Mouse (Mus musculus): ENCODE measurements around the gene Ttll5.

DNA sequence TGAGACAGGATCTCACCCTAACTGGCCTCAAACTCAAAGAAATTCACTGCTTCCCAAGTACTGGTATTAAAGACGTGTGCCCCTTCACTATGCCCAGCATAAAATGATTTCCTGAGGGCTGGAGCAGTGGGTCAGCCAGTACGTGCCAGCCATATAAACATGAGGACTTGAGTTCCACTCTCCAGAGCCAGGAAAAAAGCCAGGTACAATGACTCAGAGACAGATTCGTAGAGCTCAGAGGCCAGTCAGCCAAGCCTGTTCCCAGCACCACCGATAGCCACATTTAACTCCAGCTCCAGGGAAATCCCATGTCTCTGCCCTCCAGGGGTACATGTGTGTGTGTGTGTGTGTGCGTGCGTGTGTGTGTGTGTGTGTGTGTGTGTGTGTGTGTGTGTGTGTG, 215.3 kb downstream of the Ttll5 start:
- TF ChIP-seq CTCF (IDR thresholded peaks at IDR 0.05; ENCODE audit: low read depth) (no peak), EP300 (IDR thresholded peaks at IDR 0.05; ENCODE audit: low read depth) (no peak)

All from heart, postnatal 0 days (tissue).